Mouse (Mus musculus) layer of hippocampus, postnatal 14 days (tissue): ENCODE measurements around the gene Esrrg. TPM values are rescaled to one million over a fixed set of nuclear protein-coding genes. Genes with fewer than 3 reads are reported as not detected.
A peak's percentile ranks its signal among the peaks of the same experiment; 100 is the strongest.

ENCODE experiments used
- DNase-seq, 2 experiments: peaks; one replicate each; pipeline ENCODE4 v3.0.0; 2021 to 2022; ENCODE audit warnings: low spot score in 2 of 2, mixed read lengths in 1 of 2
- total RNA-seq, 2 experiments: library from RNA; stranded (reverse); gene quantifications; 2 replicates each; pipeline ENCODE4 v1.2.3; 2021

The Esrrg gene
- total RNA-seq, 2 experiments from 2014 or later, result 16.1 to 16.4 TPM

DNA sequence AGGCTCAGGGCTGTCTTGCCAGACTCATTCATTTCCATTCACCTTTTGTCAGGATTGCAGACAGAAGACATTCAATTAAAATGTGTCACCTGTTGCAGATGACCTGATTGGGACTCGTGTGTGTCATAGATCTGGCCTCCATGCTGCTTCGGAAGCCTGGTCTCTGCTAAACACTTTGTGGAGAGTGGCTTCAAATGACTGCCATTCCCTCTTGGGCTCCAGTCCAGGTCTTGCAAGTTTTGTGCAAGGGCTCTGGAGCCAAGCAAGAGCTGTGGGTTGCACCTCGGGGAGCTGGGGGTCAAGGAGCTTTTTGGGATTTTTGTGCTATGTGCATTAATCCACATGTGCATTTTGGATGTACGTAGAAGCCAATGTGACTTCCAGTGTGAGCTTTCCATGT, 530.9 kb downstream of the Esrrg start:
- no peak for DNase-seq

DNA sequence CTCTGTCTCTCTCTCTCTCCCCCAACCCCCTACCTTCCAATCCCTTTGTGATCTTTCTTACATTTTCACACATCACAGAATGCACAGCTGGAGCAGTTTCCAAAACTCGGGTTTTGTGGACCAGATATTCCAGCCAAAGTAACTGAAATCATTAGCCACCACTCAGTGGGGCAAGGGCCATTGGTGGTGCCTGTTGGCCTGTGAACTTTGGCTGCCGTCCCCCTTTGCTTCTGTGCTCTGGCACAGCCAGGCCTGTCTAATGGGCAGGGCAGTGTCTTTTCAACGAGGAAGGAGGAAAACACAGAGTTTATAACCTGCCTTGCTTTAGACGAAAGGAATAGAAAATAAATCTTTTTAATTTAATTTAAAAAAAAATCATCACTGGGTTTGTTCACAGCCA, 531.6 kb downstream of the Esrrg start:
- no peak for DNase-seq

DNA sequence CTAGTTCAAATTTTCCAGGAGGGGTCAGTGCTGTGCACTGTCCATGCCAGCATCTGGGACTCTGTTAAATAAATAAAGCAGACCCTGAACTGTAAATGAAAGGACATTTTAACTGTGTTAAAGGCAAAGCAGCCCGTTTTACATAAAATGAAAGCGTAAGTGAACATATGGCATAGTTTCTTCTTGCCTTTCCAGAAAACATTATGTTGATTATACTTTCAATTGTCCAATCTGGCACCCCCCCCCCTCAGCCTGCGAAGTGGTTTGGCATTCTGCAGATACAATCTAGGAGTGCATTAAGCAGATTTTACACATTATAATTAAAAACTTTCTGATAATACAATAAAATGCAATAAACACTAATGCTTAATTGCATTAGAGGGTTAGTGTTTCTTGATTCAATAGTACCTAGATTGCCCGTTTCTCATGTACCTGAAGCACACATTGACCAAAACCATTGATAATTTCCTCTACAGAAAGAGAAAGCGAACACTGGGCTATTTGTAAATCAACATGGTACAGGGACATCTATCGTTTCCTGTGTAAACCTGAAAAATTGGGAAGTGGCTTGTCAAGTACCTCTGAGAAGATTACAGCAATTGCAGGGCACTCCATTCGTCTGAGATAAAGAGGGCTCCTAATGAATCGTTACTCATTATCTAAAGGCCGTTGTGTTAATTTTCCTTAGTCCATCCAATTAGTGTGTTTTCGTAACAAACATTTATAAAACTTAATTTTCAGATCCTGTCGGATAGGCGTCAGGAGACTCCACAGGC, 539.0 kb downstream of the Esrrg start:
- DNase-seq, result no peak

DNA sequence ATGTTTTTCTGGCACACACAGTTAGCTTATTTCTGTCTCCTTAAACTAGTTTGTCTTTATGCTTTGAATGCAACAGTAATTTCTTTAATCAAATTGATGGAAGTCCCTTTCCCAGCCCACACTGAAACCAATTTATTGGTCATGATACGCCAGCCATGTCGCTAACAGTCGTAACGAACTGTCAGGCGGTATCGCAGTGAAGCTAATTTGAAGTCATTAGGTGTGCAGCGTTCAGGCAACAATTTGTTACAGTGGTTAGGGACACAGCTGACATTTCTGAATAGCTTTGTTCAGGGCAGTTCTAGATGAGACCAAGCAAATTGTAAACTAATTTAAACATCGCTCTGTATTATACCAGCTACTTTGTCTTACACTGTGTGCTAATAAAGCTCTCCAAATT, 542.5 kb downstream of the Esrrg start:
- DNase-seq, result no peak

DNA sequence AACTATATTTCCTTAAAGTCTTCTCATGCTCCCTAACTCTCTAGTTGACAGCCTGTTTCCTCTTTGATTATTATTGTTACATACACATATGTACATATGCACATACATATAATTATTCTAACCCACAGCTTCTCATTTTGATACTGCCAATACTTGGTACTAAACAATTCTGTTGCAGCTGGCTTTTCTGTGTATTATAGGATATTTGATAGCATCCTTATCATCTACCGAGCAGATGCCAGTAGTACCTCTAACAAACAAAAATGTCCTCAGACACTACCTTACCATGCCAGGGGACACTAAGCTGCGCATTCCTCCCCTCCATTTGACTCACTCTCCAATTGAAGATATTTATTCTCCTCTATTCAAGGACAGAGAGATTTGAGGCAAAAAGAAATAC, 543.4 kb downstream of the Esrrg start:
- DNase-seq, result no peak

DNA sequence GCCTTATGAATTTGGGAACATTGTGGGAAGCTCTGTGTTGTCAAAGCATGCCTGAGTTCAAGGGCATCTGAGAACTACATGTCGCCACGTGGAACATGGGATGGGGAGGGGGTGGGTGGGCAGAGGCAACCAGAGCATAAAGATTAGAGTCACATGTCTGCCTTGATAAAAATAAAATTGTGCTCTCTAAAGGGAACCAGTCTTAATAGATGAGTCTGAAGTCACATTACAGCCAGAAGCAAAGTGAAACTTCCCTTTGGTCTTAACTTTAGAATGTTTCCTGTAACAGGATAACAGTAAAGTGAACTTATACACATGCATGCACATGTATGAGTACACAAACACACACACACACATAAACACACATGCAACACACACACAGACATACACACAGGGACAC, 545.1 kb downstream of the Esrrg start:
- DNase-seq, result no peak

DNA sequence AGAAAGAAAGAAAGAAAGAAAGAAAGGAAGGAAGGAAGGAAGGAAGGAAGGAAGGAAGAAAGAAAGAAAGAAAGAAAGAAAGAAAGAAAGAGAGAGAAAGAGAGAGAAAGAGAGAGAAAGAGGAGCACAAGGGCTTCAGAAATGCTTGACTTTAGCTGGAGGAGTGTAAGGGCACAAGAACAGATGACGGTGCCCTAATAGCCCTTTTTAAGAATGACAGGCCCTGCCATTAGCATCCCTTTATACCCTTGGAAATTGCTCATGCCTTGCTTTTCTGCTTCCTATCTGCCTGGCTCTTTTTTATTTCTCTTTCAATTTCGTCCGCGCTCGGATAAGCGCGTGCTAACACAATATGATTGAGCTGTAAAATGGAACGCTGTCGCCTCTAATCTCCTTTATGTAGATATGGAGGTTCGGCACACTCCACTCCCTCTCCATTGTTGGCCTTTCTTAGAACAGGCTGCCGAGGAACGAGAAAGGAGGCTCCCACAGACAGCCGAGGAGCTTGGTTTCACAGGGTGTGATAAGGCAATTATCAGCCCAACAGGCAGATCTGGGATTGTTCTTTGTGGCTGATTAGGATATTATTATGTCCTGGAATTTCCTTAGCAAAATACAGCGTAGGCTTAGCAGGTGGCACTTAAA, 546.0 kb downstream of the Esrrg start:
- peak; percentile 5 to 7 for DNase-seq

DNA sequence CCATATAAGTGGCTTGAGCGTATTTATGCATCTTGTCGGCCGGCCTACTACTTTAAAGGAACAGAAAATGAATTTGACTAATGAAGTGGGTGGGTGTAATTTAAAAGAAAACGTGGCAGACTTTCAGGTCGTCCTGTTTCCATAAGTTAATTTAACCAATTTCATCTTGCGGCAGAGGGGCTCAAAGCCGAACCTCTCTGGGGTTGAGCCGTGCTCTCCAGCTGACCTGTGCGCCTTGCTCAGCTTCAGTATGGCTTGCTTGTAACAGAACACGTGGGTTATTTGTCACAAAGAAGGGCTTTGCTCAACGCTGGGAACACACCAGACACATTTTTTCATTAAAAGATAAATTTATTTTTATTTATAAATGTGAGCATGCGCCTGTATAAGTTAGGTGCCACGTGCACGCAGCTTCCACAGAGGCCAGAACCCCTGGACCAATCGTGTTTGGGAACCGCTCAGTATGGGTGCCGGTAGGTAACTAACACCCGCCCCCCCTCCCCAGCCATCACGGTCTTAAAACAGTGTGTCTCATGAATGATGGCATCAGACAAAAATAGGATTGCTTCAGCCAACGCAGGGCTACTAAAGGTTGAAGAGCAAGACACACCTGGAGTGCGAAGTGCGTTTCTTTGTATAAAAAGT, 546.7 kb downstream of the Esrrg start:
- no peak for DNase-seq

DNA sequence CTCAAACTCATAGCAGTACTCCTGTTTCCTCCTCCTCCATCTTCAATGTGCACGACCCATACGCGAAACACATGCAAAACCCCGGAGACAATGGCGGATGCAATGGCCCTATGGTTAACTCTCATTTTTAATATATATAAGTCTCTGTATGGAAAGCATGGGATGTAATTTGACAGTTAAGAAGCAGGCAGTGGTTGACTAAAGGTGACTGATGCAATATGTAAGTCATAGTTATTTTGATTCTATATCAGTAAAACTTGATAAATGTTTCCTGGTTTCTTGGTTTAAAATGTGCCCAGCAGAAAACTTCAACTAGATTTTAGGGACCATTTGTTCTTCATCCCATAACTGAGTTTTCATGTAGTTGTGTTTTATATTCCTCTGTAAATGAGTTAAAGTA, 547.9 kb downstream of the Esrrg start:
- DNase-seq, result no peak

DNA sequence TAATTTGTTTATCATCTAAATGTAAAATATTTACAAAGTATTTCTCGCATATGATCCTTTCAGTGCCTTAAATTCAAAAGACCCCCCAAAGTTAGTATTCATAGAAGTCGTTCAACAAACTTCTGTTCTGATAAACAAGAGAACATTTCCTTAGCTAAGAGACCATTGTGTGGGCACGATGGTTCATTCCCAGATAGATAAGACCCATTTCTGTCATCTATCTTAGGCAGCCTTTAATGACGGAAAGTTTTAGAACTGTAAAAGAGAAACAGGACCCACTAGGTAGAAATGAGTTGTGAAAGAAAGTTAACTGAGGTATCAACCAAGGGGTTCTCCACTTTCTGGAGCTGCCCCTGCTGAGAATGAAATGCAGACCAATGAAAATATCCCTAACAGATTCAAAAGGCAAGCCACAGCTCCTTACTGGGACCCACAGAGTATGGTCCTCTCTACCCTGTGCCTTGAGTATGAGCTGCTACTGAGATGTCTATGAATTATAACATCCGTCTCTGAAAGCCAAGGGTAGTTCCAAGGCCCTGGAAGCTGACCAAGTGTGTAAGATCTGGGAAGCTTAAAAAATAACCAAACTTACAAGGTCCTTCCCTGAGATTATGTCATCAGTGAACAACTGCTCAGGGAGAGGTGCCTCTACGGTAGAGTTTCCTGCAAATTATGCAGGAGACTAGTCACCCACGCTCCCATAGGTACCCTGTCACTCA, 548.8 kb downstream of the Esrrg start:
- DNase-seq, result no peak

DNA sequence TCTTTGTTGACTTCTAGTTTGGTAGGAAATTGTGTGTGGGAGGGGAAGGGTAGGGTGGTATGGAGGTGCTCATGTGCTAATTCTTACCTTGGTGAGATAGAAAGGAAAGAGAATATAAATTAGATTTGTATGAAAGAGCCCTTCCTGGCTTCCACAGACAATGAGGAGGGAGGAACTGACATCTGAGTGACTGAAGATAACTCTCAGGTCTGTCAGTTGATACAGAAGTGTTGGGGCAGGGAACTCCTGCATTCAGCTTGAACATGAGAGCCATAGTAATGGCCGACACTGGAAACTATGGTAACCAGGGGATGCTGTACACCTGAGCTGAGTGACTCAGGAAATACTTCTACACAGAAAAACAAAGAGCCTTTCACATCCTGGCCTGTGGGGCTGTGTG, 550.1 kb downstream of the Esrrg start:
- no peak for DNase-seq

DNA sequence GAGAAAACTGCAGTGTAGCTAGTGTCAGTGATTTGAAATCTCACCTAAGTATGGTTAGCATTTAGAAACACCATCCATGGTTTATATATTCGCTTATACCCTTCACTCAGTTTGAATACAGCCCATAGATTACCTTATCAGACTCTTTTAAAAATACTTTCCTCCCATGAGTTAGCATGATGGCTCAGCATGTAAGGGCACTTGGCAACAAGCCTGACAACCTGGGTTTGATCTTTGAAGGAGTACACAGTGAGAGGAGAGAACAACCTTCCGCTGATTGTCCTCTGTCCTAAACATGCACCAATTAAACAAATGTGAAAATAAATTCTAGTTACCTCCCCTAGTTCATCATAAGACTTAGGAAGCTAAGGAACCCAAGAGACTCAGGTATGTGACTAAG, 550.5 kb downstream of the Esrrg start:
- no peak for DNase-seq

DNA sequence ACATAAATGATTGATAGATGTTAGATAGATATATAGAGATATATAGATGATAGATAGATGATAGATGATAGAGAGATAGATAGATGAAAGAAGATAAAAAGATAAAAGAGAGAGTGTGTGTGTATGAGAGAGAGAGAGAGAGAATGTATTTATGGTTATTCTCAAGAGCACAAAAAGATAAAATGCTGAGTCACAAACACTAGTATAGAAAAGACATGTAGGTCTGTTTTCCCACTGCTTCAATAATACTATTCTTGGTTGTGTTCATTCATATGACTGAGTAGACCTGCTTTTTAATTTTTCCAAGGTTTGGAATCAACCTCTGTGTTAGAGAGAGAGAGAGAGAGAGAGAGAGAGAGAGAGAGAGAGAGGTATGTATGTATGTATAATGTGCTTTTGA, 554.5 kb downstream of the Esrrg start:
- DNase-seq, result no peak

DNA sequence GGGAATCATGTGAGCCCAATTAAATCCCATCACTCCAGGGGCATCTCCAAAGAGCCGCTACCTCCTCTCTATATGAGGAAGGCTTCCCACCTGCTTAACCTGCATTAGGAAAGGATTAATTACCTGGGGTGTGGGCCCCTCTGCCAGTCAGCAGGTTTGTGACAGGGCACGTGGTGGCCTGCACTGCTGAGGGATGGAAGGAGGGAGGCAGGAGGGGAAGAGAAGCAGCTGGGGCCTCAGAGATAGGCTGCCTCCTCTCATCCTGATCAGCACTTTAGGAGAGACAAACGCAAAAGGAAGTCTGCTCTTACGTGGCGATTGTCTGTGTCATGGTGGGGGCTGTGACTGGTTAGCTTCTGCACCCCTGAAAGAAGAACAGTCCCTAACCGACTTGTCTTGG, 555.7 kb downstream of the Esrrg start:
- DNase-seq, result no peak

DNA sequence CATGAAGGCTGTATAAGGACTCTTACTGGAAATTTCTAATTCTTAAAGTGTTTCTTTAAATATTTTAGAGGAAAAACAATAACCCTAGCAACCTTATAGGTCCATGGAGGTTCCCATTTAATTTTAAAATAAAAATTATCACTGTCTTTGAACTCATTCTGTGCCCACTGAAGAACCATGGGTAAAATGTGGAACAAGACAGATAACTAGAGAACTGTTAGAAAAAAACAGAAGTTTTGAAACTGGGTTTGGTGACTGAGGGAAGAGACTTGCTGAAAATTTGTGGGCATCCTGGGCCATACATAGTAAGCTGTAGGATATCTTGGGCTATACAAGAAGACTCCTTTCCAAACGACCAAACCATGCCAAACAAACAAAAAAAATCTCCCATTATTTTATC, 565.3 kb downstream of the Esrrg start:
- no peak for DNase-seq

DNA sequence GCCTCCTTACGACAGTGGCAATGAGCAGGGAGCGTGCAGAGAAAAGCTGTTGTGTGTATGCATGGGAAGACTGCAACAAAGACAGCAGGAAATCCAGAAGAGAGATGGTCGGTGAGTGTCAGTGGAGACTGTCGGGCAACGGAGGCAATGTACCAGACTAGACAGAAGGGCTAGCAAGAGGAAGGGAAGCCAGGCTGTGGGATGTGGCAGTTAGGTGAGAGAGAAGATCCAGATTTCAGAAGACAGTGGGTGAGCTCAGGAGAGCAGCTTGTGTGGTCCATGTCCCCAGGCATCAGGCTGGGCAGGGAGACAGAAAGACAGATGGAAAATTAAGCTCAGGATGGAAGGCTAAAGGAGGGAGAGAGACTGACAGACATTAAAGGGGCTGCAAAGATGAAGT, 574.4 kb downstream of the Esrrg start:
- DNase-seq, result peak in 1 of 2 experiments; percentile 0

DNA sequence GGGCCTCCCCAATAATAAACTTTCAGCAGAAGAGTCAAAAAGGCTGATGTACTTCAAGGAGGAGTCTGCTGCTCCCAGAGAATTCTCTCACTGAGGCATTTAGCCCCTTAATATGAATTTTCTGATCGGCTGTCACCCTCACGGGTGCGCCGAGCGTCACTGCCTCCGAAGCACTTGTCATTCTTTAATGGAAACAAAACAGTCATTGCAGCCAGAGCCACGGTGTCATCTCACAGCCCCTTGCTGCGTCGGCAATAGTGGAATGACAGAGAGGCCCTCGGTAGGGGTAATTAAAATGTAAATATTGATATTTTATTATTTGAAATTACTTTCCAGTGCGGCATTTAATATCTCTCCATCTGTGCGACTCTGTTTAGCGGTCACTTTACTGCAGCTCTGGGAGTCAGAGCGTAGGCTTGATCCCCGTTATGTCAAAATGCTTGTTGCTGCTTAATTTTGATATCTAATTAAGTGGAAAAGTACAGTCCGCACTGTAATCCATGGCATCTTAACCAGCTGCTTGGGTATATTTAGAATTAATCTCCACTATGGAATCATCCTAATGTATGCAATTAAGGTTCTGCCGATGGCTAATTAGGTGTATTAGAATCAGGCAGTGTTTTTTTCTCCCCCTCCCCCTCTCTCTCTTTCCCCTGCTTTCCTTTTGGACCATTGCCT, 578.0 kb downstream of the Esrrg start:
- DNase-seq, result no peak

DNA sequence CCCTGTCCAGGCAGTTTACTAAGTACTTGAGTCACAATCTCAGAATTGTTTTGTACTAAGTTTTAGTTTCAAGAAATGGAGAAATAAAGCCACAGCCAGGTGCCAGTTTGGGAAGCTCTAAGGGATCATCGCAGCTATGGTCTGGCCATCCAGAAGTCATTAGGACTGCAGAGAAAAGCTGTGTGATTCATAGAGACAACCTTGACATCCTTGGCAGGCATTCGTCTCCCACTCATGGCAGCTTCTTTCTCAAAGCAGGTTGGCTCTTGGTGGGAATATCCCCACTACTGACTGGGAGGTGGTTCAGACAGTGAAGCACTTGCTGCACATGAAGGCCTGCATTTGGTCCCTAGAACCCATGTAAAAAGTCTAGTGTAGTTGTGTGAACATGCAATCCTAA, 584.4 kb downstream of the Esrrg start:
- no peak for DNase-seq

DNA sequence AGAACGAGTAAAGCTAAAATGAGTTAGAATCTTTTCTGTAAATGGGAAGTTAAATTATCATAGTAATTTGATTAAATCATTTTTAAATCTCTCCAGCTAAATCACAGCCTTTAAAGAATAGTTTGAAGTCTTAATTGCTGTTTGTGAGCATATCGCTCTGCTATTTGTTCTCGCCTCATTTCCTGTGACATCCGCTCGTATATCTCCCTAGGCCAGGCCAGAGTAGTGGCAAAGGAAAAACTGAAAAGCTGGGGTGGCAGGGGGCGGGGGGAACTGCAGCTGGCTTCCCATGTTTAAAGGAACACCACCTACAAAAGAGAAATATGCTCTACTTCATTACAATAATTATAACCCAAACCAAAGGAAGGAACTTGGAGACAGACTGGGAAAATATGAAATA, 598.8 kb downstream of the Esrrg start:
- DNase-seq, result no peak

DNA sequence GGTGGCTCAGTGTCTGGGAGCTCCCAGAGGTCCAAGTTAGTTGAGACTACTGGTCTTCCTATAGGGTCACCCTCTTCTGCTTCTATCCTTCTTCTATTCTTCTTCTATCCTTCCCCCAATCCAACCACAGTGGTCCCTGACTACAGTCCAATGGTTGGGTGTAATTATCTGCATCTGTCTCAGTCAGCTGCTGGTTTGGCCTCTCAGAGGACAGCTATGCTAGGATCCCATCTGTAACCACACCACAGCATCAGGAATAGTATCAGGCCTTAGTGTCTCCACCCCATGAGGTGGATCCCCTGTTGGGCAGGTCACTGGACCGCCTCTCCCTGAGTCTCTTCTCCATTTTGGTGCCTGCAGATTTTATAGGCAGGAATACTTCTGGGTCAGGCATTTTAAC, 600.4 kb downstream of the Esrrg start:
- DNase-seq, result no peak

DNA sequence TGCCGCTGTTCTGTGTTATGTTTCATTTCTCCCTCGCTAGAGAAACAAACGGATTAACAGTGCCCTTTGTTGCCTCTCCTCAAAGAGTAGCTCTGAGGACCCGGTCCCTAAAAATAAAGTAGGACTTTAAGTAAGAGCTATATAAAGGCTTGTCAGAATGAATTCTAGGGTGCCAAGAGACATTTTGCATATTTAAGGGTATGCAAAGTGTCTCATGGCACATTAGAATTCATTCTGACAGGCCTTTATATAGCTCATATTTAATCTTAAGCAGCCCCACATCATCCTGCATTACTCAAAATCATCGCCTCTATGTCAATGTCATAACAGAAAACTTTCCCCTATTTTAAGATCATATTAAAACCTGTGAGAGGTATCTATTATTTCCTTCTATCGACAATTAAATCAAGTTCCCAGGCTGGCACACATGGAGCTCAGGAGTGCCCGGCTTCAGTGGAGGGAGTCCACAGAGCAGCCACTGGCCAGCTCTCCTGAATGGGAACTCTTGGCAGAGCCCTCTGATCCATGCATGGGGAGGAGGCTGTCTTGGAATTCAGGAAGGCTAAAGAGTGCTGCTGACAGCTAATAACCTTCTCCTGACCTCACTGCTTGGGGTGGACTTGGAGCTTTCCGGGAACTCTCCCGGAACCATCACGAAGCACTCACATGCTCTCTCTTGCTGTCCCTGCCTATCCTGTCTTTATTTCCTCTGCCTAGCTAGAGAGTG, 606.5 kb downstream of the Esrrg start:
- DNase-seq, result no peak
